23 mouse cellular contexts compared by ENCODE assay signal in the genomic region with DNA sequence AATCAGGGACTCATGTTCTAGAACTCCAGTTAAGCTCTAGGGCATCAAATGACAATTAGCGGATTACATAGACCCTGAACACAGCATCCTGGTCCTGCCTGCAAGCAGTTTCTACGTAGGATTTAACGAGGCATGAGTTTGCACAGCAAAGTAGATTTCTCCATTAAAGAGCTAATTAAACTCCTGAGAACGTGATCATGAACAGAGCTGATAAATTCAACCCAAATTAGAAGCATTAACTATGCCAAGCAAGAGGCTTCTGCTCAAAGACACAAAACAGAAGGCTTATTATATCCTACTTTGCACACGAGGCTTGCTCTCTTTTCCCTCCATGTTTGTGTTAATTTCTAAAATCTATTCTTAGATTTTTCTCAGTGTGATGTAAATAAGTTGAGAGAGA.
DNase-seq lines count a peak whose midpoint lies in the region; ATAC-seq and TF ChIP-seq lines count a peak whose summit lies in the region.
"Had no signal": no experiment of that assay in that cellular context is flagged by ENCODE, and none has a peak within 500 bp of the region (broad histone marks: within the 10 kb centered on the region; RNA-seq: fewer than 3 reads in every experiment).

No protein-coding gene starts in this region.

- no peak for TF ChIP-seq POLR2A in brain, embryonic 14.5 days (IDR thresholded peaks at IDR 0.05; ENCODE audit: borderline replicate concordance, extremely low read depth, insufficient read depth, insufficient read length, poor library complexity, severe bottlenecking)

- no peaks in the 10 kb centered on the region for H3K9me3 ChIP-seq in forebrain, embryonic 14.5 days (replicated peaks; ENCODE audit: control insufficient read depth, low read length)
- no peaks in the 10 kb centered on the region for H3K9me3 ChIP-seq in forebrain, embryonic 10.5 days
- no peaks in the 10 kb centered on the region for H3K9me3 ChIP-seq in midbrain, postnatal 0 days (ENCODE audit: low read length)
- H3K9me3 ChIP-seq in midbrain, embryonic 16.5 days (replicated peaks; ENCODE audit: control insufficient read depth, low read length, poor library complexity, severe bottlenecking): no peaks in the 10 kb centered on the region
- H3K9me3 ChIP-seq in forebrain, postnatal 0 days (ENCODE audit: low read length): no peaks in the 10 kb centered on the region
- H3K9me3 ChIP-seq: embryonic facial prominence, embryonic 15.5 days; heart, embryonic 10.5 days; hindbrain, embryonic 13.5 days had no signal

- no peak overlapping the region for H3K4me3 ChIP-seq in forebrain, embryonic 14.5 days (ENCODE audit: low read depth, low read length)
- no peak overlapping the region for H3K4me3 ChIP-seq in forebrain, embryonic 10.5 days
- H3K4me3 ChIP-seq in midbrain, postnatal 0 days (ENCODE audit: low read depth, low read length): no peak overlapping the region
- no peak overlapping the region for H3K4me3 ChIP-seq in midbrain, embryonic 16.5 days (ENCODE audit: low read depth, low read length)
- H3K4me3 ChIP-seq in forebrain, postnatal 0 days (ENCODE audit: low read depth, low read length): no peak overlapping the region
- H3K4me3 ChIP-seq: embryonic facial prominence, embryonic 15.5 days; erythroblast, embryonic 14.5 days; heart, embryonic 10.5 days; hindbrain, embryonic 13.5 days had no signal

- DNase-seq in forebrain, embryonic 14.5 days (ENCODE audit: low spot score): peak; percentile 48
- DNase-seq in forebrain, embryonic 10.5 days (ENCODE audit: extremely low spot score, low spot score): no peak
- peak; percentile 22 for DNase-seq in midbrain, postnatal 0 days (ENCODE audit: low spot score)
- DNase-seq in brain, embryonic 14.5 days (ENCODE audit: low read depth): peak; percentile 68
- peak; percentile 56 for DNase-seq in forebrain, postnatal 0 days
- DNase-seq in embryo, embryonic 10.5 days (ENCODE audit: low spot score): no peak
- DNase-seq in spleen, postnatal 4 days (ENCODE audit: low spot score in 2 of 2): no peak
- DNase-seq: adrenal gland, adult 2 months; adrenal gland, postnatal 25 days; cerebellum, adult 11-12 months; cerebellum, adult 9-10 months; cerebellum, postnatal 25 days; gastrocnemius, postnatal 10 days; heart, adult 18-20 months; heart, postnatal 10 days; heart, postnatal 4 days; kidney, adult 11 months had no signal

- WGBS in forebrain, embryonic 14.5 days: 15% methylated on average over 5 of the region's 5 CpGs
- WGBS in forebrain, embryonic 10.5 days: 54% methylated on average over 5 of the region's 5 CpGs
- WGBS in midbrain, postnatal 0 days: 50% methylated on average over 5 of the region's 5 CpGs
- WGBS in midbrain, embryonic 16.5 days: 43% methylated on average over 5 of the region's 5 CpGs
- 15% methylated on average over 5 of the region's 5 CpGs for WGBS in forebrain, postnatal 0 days

- no peak overlapping the region for H3K9ac ChIP-seq in forebrain, embryonic 14.5 days (ENCODE audit: low read length)
- H3K9ac ChIP-seq in midbrain, postnatal 0 days (replicated peaks; ENCODE audit: low read length, poor library complexity, severe bottlenecking): no peak overlapping the region
- no peak overlapping the region for H3K9ac ChIP-seq in midbrain, embryonic 16.5 days (ENCODE audit: low read depth, low read length)
- H3K9ac ChIP-seq in forebrain, postnatal 0 days: no peak overlapping the region
- H3K9ac ChIP-seq: embryonic facial prominence, embryonic 15.5 days; hindbrain, embryonic 13.5 days had no signal

- no peak for TF ChIP-seq CTCF in midbrain, postnatal 0 days (IDR thresholded peaks at IDR 0.05)
- no peak for TF ChIP-seq CTCF in brain, embryonic 14.5 days (IDR thresholded peaks at IDR 0.05; ENCODE audit: borderline replicate concordance, extremely low read depth, insufficient read depth, insufficient read length)
- no peak for TF ChIP-seq CTCF in forebrain, postnatal 0 days (IDR thresholded peaks at IDR 0.05; ENCODE audit: low read depth)

- no peaks in the 10 kb centered on the region for H3K27me3 ChIP-seq in forebrain, embryonic 14.5 days (replicated peaks; ENCODE audit: control insufficient read depth, insufficient read depth, low read length)
- no peaks in the 10 kb centered on the region for H3K27me3 ChIP-seq in forebrain, embryonic 10.5 days (ENCODE audit: poor library complexity, severe bottlenecking)
- H3K27me3 ChIP-seq in midbrain, postnatal 0 days (ENCODE audit: insufficient read depth, low read length): no peaks in the 10 kb centered on the region
- H3K27me3 ChIP-seq in midbrain, embryonic 16.5 days (ENCODE audit: control insufficient read depth, insufficient read depth, low read depth, low read length): no peaks in the 10 kb centered on the region
- no peaks in the 10 kb centered on the region for H3K27me3 ChIP-seq in forebrain, postnatal 0 days (ENCODE audit: insufficient read depth, low read length)
- H3K27me3 ChIP-seq: embryonic facial prominence, embryonic 15.5 days; hindbrain, embryonic 13.5 days had no signal

- H3K36me3 ChIP-seq in forebrain, embryonic 14.5 days (ENCODE audit: control insufficient read depth, insufficient read depth, low read length): no peaks in the 10 kb centered on the region
- no peaks in the 10 kb centered on the region for H3K36me3 ChIP-seq in forebrain, embryonic 10.5 days (replicated peaks)
- no peaks in the 10 kb centered on the region for H3K36me3 ChIP-seq in midbrain, postnatal 0 days (ENCODE audit: insufficient read depth, low read length)
- H3K36me3 ChIP-seq in midbrain, embryonic 16.5 days (ENCODE audit: control insufficient read depth, insufficient read depth, low read length): no peaks in the 10 kb centered on the region
- no peaks in the 10 kb centered on the region for H3K36me3 ChIP-seq in forebrain, postnatal 0 days (ENCODE audit: insufficient read depth)
- H3K36me3 ChIP-seq: embryonic facial prominence, embryonic 15.5 days; heart, embryonic 10.5 days; hindbrain, embryonic 13.5 days had no signal

- H3K27ac ChIP-seq in forebrain, embryonic 14.5 days (ENCODE audit: low read depth, low read length): no peak overlapping the region
- no peak overlapping the region for H3K27ac ChIP-seq in forebrain, embryonic 10.5 days
- no peak overlapping the region for H3K27ac ChIP-seq in midbrain, postnatal 0 days (ENCODE audit: low read depth, low read length)
- H3K27ac ChIP-seq in midbrain, embryonic 16.5 days (ENCODE audit: low read length): no peak overlapping the region
- H3K27ac ChIP-seq in forebrain, postnatal 0 days (ENCODE audit: low read depth, low read length): no peak overlapping the region
- H3K27ac ChIP-seq: embryonic facial prominence, embryonic 15.5 days; heart, embryonic 10.5 days; hindbrain, embryonic 13.5 days; hindbrain, postnatal 0 days had no signal

- H3K4me1 ChIP-seq in forebrain, embryonic 14.5 days (ENCODE audit: control insufficient read depth, insufficient read depth, low read length): no peaks in the 10 kb centered on the region
- H3K4me1 ChIP-seq in forebrain, embryonic 10.5 days: peaks cover 12% of the 10 kb centered on the region
- H3K4me1 ChIP-seq in midbrain, postnatal 0 days (ENCODE audit: insufficient read depth, low read length): 0 out of 2 replicates have a peak, but pooled peaks cover 3% of the 10 kb centered on the region
- H3K4me1 ChIP-seq in midbrain, embryonic 16.5 days (ENCODE audit: control insufficient read depth, insufficient read depth, low read length): no peaks in the 10 kb centered on the region
- no peaks in the 10 kb centered on the region for H3K4me1 ChIP-seq in forebrain, postnatal 0 days (ENCODE audit: insufficient read depth)
- H3K4me1 ChIP-seq: hindbrain, embryonic 13.5 days had no signal

- H3K4me2 ChIP-seq in forebrain, embryonic 14.5 days (ENCODE audit: low read length): no peak overlapping the region
- H3K4me2 ChIP-seq in midbrain, postnatal 0 days (ENCODE audit: low read depth, low read length, poor library complexity, severe bottlenecking): no peak overlapping the region
- no peak overlapping the region for H3K4me2 ChIP-seq in midbrain, embryonic 16.5 days (ENCODE audit: low read length)
- H3K4me2 ChIP-seq in forebrain, postnatal 0 days (ENCODE audit: low read depth): no peak overlapping the region
- H3K4me2 ChIP-seq: embryonic facial prominence, embryonic 15.5 days; hindbrain, embryonic 13.5 days had no signal

- ATAC-seq in forebrain, embryonic 14.5 days: no peak; the same call in 1 of the 2 replicates
- ATAC-seq in midbrain, postnatal 0 days (ENCODE audit: low FRiP score): no peak
- no peak for ATAC-seq in midbrain, embryonic 16.5 days
- ATAC-seq in forebrain, postnatal 0 days: peak; percentile 83
- ATAC-seq: hindbrain, postnatal 0 days had no signal

Comparison
In these comparisons a context has a peak if more than half of its experiments do, and no peak if none do; other contexts are left out.
1. DNase-seq: peak in forebrain, embryonic 14.5 days (single experiment), midbrain, postnatal 0 days (single experiment), brain, embryonic 14.5 days (single experiment) and forebrain, postnatal 0 days (single experiment); none in forebrain, embryonic 10.5 days (single experiment), embryo, embryonic 10.5 days (single experiment) and spleen, postnatal 4 days (0 of 2).